8 mouse cellular contexts compared by ENCODE assay signal in the genomic region with DNA sequence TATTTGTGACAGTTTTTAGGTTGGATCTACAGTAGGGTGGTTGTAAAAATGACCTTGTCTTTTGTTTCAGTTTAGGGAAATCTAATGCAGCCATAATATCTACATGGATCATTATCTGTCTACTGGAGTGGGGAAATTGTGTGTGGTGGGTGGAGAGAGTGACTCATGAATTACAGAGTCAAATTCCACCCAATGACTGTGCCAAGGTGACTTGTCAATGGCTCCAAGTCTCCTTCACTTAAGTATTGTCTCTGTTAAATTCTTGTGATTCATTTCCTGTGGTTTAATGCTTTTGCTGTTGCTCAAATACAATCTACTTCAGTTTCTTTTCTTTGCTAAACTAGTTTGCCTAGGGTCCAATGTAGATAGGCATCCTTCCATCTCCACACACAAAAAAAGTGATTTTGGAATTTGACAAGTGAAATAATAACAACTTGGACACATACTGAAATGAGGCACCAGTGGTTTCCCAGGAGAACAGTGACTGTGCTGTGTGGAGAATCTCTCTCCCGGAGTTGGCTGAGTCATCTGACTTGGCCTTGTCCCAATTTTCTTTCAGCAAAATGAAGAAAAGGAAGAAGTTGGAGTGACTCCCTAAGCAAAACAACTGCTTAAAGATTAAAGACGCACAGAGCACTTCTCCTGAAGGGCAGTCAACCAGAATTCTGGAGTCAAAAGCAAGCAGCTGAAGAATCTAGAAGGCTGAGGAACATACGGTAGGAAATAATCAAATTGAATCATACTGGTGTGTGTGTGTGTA.
DNase-seq lines count a peak whose midpoint lies in the region; ATAC-seq lines count a peak whose summit lies in the region.

No protein-coding gene starts in this region.

- no peak overlapping the region for H3K4me3 ChIP-seq in intestine, embryonic 15.5 days (replicated peaks)
- no peak overlapping the region for H3K4me3 ChIP-seq in intestine, embryonic 16.5 days (ENCODE audit: low read length)
- no peak overlapping the region for H3K4me3 ChIP-seq in liver, embryonic 12.5 days

- peak; percentile 44 for DNase-seq in adrenal gland, postnatal 10 days
- peak; percentile 48 for DNase-seq in gastrocnemius, postnatal 14 days
- peak; percentile 56 for DNase-seq in kidney, postnatal 14 days
- peak; percentile 25 for DNase-seq in lung, postnatal 14 days
- DNase-seq in natural killer cell, adult 2 months (ENCODE audit: low spot score in 2 of 2), result no peak

- no peaks in the 10 kb centered on the region for H3K27me3 ChIP-seq in intestine, embryonic 15.5 days (replicated peaks)
- H3K27me3 ChIP-seq in intestine, embryonic 16.5 days (replicated peaks; ENCODE audit: control insufficient read depth, insufficient read depth, low read length), result no peaks in the 10 kb centered on the region
- H3K27me3 ChIP-seq in liver, embryonic 12.5 days (replicated peaks), result no peaks in the 10 kb centered on the region

- no peaks in the 10 kb centered on the region for H3K36me3 ChIP-seq in intestine, embryonic 15.5 days
- no peaks in the 10 kb centered on the region for H3K36me3 ChIP-seq in intestine, embryonic 16.5 days (ENCODE audit: control insufficient read depth, insufficient read depth, low read length)
- H3K36me3 ChIP-seq in liver, embryonic 12.5 days, result no peaks in the 10 kb centered on the region

- no peaks in the 10 kb centered on the region for H3K9me3 ChIP-seq in intestine, embryonic 15.5 days
- H3K9me3 ChIP-seq in intestine, embryonic 16.5 days (ENCODE audit: control insufficient read depth, low read length), result no peaks in the 10 kb centered on the region
- H3K9me3 ChIP-seq in liver, embryonic 12.5 days (replicated peaks), result no peaks in the 10 kb centered on the region

- WGBS in intestine, embryonic 15.5 days, result 40% methylated on average over 3 of the region's 3 CpGs
- 37% methylated on average over 3 of the region's 3 CpGs for WGBS in intestine, embryonic 16.5 days
- WGBS in liver, embryonic 12.5 days (ENCODE audit: insufficient replicate concordance), result 58% methylated on average over 3 of the region's 3 CpGs

- no peak overlapping the region for H3K27ac ChIP-seq in intestine, embryonic 15.5 days
- H3K27ac ChIP-seq in intestine, embryonic 16.5 days (ENCODE audit: low read length), result no peak overlapping the region
- H3K27ac ChIP-seq in liver, embryonic 12.5 days, result no peak overlapping the region

- no peaks in the 10 kb centered on the region for H3K4me1 ChIP-seq in intestine, embryonic 15.5 days (replicated peaks)
- no peaks in the 10 kb centered on the region for H3K4me1 ChIP-seq in intestine, embryonic 16.5 days (ENCODE audit: control insufficient read depth, insufficient read depth, low read length)
- no peaks in the 10 kb centered on the region for H3K4me1 ChIP-seq in liver, embryonic 12.5 days

- H3K9ac ChIP-seq in intestine, embryonic 15.5 days, result no peak overlapping the region
- no peak overlapping the region for H3K9ac ChIP-seq in intestine, embryonic 16.5 days (ENCODE audit: low read depth, low read length)
- no peak overlapping the region for H3K9ac ChIP-seq in liver, embryonic 12.5 days

- H3K4me2 ChIP-seq in intestine, embryonic 15.5 days (replicated peaks), result no peak overlapping the region
- H3K4me2 ChIP-seq in intestine, embryonic 16.5 days (ENCODE audit: low read depth, low read length), result no peak overlapping the region
- H3K4me2 ChIP-seq in liver, embryonic 12.5 days, result no peak overlapping the region

- intact Hi-C loops in gastrocnemius, postnatal 14 days (cut with DNase I; ENCODE audit: low total_unique reads), result no loop called here

- 0 out of 2 replicates have a peak, but pooled peaks have one; percentile 39 for ATAC-seq in intestine, embryonic 15.5 days
- no peak for ATAC-seq in intestine, embryonic 16.5 days
- no peak for ATAC-seq in liver, embryonic 12.5 days

Comparison
In these comparisons a context has a peak if more than half of its experiments do, and no peak if none do; other contexts are left out.
1. DNase-seq: peak in adrenal gland, postnatal 10 days (single experiment), gastrocnemius, postnatal 14 days (single experiment), kidney, postnatal 14 days (single experiment) and lung, postnatal 14 days (single experiment); none in natural killer cell, adult 2 months (0 of 2).